Mouse (Mus musculus) E14TG2a.4 (cell line): ENCODE data around the gene Gm28778.
A peak's percentile ranks its signal among the peaks of the same experiment; 100 is the strongest.
"Not testable (repeated sequence)": the region's sequence is repeated elsewhere in the genome, so short reads cannot be mapped to it uniquely, and the experiment has no call there.

Experiments used
- H3K27me3 ChIP-seq: 2 replicates; pipeline ENCODE4 v1.6.1; 2014; ENCODE audit warnings: low read length, control low read depth; ENCODE audit not compliant: insufficient read depth
- H3K36me3 ChIP-seq: 2 replicates; pipeline ENCODE4 v1.6.1; 2014; ENCODE audit warnings: low read length, control low read depth; ENCODE audit not compliant: insufficient read depth
- H3K4me1 ChIP-seq: replicated peaks from 2 replicates; pipeline ENCODE4 v1.6.1; 2014; ENCODE audit warnings: low read depth, low read length, control low read depth
- H3K4me3 ChIP-seq: replicated peaks from 2 replicates; pipeline ENCODE4 v1.5.1; 2014; ENCODE audit warnings: mild to moderate bottlenecking, low read length
- H3K9me3 ChIP-seq: 2 replicates; pipeline ENCODE4 v1.6.1; 2014; ENCODE audit warnings: low read length, control low read depth
- CTCF ChIP-seq: conservative IDR thresholded peaks from 2 replicates; pipeline ENCODE4 v1.5.1; 2014; ENCODE audit warnings: low read length
- NANOG ChIP-seq: IDR thresholded peaks from 2 replicates; pipeline ENCODE4 v1.6.1; 2014; ENCODE audit warnings: borderline replicate concordance, low read length, mixed read lengths
- POU5F1 ChIP-seq: IDR thresholded peaks from 2 replicates; pipeline ENCODE4 v1.6.1; 2014; ENCODE audit warnings: low read length, borderline replicate concordance

The Gm28778 gene

DNA sequence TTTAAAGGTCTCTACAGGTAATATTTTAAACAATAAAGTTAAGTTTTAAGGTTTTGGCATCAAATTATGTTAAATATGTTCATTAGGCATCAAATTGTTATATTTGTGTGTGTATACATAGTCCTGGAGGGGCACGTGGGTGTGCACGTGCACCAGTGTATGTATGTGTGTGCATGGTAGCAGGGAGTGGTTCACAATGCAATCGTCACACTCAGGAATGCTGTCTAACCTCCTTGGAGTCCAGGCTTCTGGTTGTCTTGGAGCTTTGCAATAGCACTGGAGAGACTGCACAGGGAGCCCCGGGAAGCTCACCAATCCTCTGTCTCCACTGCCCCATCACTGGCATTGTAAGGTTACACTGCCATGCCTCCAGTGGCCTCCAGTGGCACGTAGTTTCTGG, 26.3 kb downstream of the Gm28778 start:
- H3K27me3 ChIP-seq = no peaks in the 10 kb centered on the region
- TF ChIP-seq POU5F1 (no peak), CTCF (no peak), NANOG (no peak)

DNA sequence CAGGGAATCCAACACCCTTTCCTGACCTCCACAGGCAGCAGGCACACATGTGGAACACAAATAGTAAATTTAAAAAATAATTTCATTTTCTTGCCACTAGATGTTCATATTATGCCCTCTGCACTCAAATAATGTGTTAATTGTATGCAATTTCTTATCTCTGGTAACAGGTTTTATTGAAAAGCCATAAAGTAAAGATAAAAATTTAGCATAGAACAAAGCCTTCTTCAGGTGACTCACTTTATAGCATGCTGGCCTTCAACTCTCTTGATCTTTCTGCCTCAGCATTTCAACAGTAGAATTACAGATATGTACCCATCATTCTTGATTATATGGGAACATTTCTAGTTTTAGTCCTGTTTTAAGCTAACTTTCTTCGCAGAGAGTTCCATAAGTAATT, 27.4 kb downstream of the Gm28778 start:
- Histone ChIP-seq H3K27me3 (no peaks in the 10 kb centered on the region), H3K36me3 (peaks cover 15% of the 10 kb centered on the region; the same call in 1 of the 2 replicates), H3K4me3 (no peak overlapping the region), H3K4me1 (peaks cover 6% of the 10 kb centered on the region), H3K9me3 (no peaks in the 10 kb centered on the region)
- TF ChIP-seq POU5F1 (no peak), CTCF (no peak), NANOG (no peak)

More for the DNA sequence above, 26.3 kb downstream of the Gm28778 start:
- Histone ChIP-seq H3K36me3 (peaks cover 17% of the 10 kb centered on the region), H3K4me1 (peaks cover 2% of the 10 kb centered on the region), H3K9me3 (no peaks in the 10 kb centered on the region), H3K4me3 (no peak overlapping the region)

DNA sequence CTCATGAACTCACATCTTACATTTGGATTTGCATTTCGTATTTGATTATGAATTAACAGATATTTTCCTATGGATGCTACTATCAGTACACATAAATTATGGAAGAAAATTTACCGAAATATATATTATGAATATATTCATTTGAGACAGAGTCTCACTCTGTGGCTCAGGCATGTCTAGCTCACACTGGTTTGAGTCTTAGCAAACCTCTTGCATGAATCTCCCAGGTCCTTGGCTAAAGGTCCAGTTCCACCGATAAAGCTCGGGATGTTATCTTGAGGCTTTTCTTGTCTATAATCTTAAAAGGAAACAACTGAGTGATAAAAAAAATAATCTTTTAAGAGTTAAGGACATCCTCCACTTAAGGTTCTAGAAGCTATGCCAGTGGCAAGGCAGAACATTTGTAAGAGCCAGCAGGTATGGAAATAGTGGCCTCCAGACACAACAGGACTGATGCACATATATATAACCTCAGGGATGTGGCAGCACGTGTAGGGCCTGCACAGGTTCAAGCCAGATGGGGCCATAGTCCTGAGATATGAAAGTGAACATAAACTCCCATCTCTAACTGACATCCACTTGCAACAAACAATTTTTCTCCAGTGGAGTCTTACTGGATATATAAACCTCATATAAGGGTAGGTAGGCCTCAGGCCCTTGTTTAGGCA, 28.1 kb downstream of the Gm28778 start:
- peaks cover 7% of the 10 kb centered on the region for H3K4me1 ChIP-seq
- H3K4me3 ChIP-seq = no peak overlapping the region
- no peaks in the 10 kb centered on the region for H3K9me3 ChIP-seq
- no peak for TF ChIP-seq CTCF
- TF ChIP-seq NANOG = no peak
- no peak for TF ChIP-seq POU5F1
- H3K27me3 ChIP-seq = no peaks in the 10 kb centered on the region
- H3K36me3 ChIP-seq = peaks cover 15% of the 10 kb centered on the region; the same call in 1 of the 2 replicates

DNA sequence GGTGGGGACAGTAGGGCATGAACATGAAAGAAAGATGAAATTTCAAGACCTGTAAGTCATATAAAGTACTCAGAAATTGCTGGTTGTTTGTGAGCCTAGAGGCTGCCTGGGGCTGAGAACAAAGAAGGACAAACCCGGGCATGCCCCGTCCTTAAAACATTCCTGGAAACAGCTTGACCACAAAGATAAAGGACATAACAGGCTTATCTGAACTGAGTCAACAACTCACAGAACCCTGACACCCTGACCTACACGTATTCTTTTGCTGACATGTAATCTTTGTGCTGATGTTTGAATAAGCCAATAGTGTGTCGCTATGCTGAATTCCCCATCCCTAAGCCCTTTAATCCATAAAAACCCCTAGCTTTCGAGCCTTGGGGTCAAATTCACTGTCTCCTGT, 36.6 kb downstream of the Gm28778 start:
- not testable (repeated sequence) for H3K4me1 ChIP-seq, H3K4me3 ChIP-seq, H3K36me3 ChIP-seq, H3K27me3 ChIP-seq
- H3K9me3 ChIP-seq = peaks cover 16% of the 10 kb centered on the region

DNA sequence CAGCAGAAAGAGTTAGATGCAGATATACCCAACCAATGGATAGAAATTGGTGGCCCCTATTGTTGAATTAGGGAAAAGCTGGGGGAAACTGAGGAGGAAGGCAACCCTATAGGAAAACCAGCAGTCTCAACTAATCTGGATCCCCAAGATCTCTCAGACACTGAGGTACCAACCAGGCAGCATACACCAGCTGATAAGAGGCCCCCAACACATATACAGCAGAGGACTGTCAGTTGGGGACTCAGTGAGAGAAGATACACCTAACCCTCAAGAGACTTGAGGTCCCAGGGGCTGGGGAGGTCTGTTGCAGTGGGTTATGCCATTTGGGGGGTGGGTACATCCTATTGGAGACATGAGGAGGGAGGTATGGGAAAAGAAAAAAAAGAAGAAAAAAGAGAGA, 38.6 kb downstream of the Gm28778 start:
- Histone ChIP-seq H3K36me3 (no peaks in the 10 kb centered on the region), H3K27me3 (no peaks in the 10 kb centered on the region), H3K4me3 (no peak overlapping the region), H3K4me1 (no peaks in the 10 kb centered on the region), H3K9me3 (peaks cover 16% of the 10 kb centered on the region)
- TF ChIP-seq NANOG (no peak), POU5F1 (no peak), CTCF (no peak)

DNA sequence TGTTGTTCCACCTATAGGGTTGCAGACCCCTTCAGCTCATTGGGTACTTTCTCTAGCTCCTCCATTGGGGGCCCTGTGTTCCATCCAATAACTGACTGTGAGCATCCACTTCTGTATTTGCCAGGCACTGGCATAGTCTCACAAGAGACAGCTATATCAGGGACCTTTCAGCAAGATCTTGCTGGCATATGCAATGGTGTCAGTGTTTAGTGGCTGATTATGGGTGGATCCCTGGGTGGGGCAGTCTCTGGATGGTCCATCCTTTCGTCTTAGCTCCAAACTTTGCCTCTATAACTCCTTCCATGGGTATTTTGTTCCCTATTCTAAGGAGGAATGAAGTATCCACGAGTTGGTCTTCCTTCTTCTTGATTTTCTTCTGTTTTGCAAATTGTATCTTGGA, 40.5 kb downstream of the Gm28778 start:
- not testable (repeated sequence) for H3K27me3 ChIP-seq, H3K4me3 ChIP-seq, H3K4me1 ChIP-seq, H3K36me3 ChIP-seq
- H3K9me3 ChIP-seq = peaks cover 16% of the 10 kb centered on the region

DNA sequence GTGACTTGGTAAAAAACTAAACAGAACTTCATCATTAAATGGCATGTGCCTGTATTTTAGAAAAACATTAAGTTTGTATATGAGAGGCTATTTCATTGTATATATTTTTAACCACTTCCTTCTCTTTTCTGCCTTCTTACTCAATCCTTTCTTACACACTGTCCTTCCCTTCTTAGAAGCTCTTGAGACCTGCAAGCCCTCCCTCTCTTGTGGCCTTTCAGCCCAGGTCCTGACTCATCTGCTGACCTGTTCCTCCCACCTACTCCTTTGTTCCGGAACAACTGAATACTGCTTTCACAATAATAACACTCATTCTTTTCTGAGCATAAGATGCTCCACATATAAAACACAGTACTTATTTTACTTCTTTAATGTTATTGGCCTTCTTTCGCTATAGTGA, 44.2 kb downstream of the Gm28778 start:
- H3K9me3 ChIP-seq = no peaks in the 10 kb centered on the region
- TF ChIP-seq NANOG = no peak
- no peak for TF ChIP-seq POU5F1
- TF ChIP-seq CTCF = no peak
- H3K4me1 ChIP-seq = no peaks in the 10 kb centered on the region
- H3K36me3 ChIP-seq = peaks cover 12% of the 10 kb centered on the region
- H3K27me3 ChIP-seq = no peaks in the 10 kb centered on the region
- no peak overlapping the region for H3K4me3 ChIP-seq

DNA sequence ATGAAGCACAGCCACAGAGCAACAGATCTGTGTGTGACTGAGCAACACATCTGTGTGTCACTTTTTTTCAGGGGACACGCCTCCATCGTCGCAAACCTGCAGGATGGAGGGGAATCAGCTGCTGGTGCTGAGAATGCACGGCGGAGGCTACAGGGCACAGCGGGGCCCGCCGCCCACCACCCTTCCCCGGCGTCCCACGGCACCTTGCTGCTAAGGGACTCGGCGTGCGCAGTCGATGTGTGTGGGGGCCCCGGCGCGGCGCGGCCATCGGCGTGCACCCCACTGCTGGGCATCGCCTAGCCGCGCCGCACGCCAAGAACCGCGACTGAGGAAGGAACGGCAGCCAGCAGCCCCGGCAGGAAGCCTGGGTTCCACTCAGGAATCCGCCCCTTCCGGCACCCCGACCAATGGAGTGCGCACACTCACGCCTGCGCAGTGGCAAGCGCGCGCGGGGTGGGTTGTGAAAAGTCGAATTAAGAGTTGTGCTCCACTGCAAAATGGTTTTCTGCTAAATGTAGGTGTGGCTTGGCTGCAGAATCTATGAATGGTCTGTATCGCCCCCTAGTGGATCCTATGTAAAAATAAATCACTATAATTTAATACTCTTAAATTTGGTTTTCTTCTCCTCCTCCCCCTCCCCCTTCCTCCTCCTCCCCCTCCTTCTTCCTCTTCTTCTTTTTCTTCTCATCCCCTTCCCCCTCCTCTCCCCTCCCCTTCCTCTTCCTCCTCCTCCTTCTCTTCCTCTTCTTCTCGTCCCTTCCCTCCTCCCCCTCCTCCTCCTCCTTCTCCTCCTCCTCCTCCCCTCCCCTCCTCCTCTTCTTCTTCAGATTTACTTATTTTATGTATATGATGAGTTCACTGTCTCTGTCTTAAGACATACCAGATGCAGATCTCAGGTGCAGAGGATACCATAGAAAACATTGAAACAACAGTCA, 55.7 kb downstream of the Gm28778 start, which contains the start of the genes Asdurf, Gm28551 and Asnsd1:
Asdurf (minus strand) TSS at position 293 of the 935 bp plus-strand sequence.
Gm28551 (minus strand) TSS at position 341 of the 935 bp plus-strand sequence.
Asnsd1 (minus strand) TSS at position 426 of the 935 bp plus-strand sequence.
- no peak for TF ChIP-seq NANOG
- no peak for TF ChIP-seq CTCF
- no peak for TF ChIP-seq POU5F1
- Histone ChIP-seq H3K27me3 (no peaks in the 10 kb centered on the region), H3K4me1 (peaks cover 9% of the 10 kb centered on the region), H3K9me3 (peaks cover 5% of the 10 kb centered on the region; the same call in 1 of the 2 replicates), H3K36me3 (peaks cover 22% of the 10 kb centered on the region), H3K4me3 (peak within 1 kb of the TSS; percentile 95)

DNA sequence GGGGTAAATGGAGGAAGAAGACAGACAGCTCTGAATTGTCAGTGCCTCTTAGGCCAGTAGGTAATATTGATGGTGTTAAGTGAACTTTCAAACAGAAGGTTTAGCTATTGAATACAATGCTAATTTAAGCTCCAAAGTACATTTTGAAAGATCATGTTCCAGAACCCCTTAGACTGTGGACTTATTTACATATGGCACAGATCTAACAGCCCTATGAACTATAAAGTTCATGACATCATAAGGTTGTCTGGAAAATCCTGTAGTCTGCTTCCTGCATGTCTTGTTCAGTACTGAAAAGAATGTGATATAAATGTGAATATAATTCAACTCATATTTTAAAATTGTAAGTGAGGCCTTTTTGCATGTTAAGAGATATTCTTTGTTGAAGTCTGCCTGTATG, 62.1 kb downstream of the Gm28778 start:
- no peaks in the 10 kb centered on the region for H3K36me3 ChIP-seq
- no peaks in the 10 kb centered on the region for H3K9me3 ChIP-seq
- H3K4me1 ChIP-seq = no peaks in the 10 kb centered on the region
- TF ChIP-seq POU5F1 (no peak), NANOG (no peak), CTCF (no peak)
- H3K4me3 ChIP-seq = no peak overlapping the region
- H3K27me3 ChIP-seq = no peaks in the 10 kb centered on the region
